Mouse (Mus musculus) 416B (cell line): Measurements from ENCODE around the gene Fbxo39.
A peak's percentile ranks its signal among the peaks of the same experiment; 100 is the strongest.
"Not testable (repeated sequence)": the region's sequence is repeated elsewhere in the genome, so short reads cannot be mapped to it uniquely, and the experiment has no call there.

Experiments
- DNase-seq: peaks from one replicate; pipeline ENCODE4 v3.0.0; 2011; ENCODE audit warnings: low read depth

Gene Fbxo39

GRCm38 (mm10) chr11:72311355-72312001 lies 2.8 kb upstream of the Fbxo39 start:
- no peak for DNase-seq

- no peak for DNase-seq
Observed at GRCm38 (mm10) chr11:72318026-72318425, 3.8 kb downstream of the Fbxo39 start.

- peak; percentile 51 for DNase-seq
Observed at GRCm38 (mm10) chr11:72324431-72324830, 10.2 kb downstream of the Fbxo39 start.

- peak; percentile 75 for DNase-seq
Observed at GRCm38 (mm10) chr11:72325701-72326100, 11.5 kb downstream of the Fbxo39 start.

GRCm38 (mm10) chr11:72332951-72333667 lies 18.9 kb downstream of the Fbxo39 start:
- DNase-seq, result peak; percentile 59

- DNase-seq, result no peak
Observed at GRCm38 (mm10) chr11:72334653-72335052, 20.4 kb downstream of the Fbxo39 start.

- no peak for DNase-seq
Observed at GRCm38 (mm10) chr11:72336726-72337125, 22.5 kb downstream of the Fbxo39 start.

- DNase-seq, result no peak
Observed at GRCm38 (mm10) chr11:72338437-72338871, 24.2 kb downstream of the Fbxo39 start.

- no peak for DNase-seq
Observed at GRCm38 (mm10) chr11:72339716-72340115, 25.5 kb downstream of the Fbxo39 start.

GRCm38 (mm10) chr11:72342549-72343237 lies 28.4 kb downstream of the Fbxo39 start:
- DNase-seq, result peak; percentile 72

- not testable (repeated sequence) for DNase-seq
Observed at GRCm38 (mm10) chr11:72343238-72343625, 29.0 kb downstream of the Fbxo39 start.

GRCm38 (mm10) chr11:72343904-72344303 lies 29.7 kb downstream of the Fbxo39 start:
- DNase-seq, result peak; percentile 69

- DNase-seq, result no peak
Observed at GRCm38 (mm10) chr11:72344486-72344885, 30.2 kb downstream of the Fbxo39 start.

- no peak for DNase-seq
Observed at GRCm38 (mm10) chr11:72348563-72348962, 34.3 kb downstream of the Fbxo39 start.

- no peak for DNase-seq
Observed at GRCm38 (mm10) chr11:72349016-72349415, 34.8 kb downstream of the Fbxo39 start.

- DNase-seq, result no peak
Observed at GRCm38 (mm10) chr11:72349652-72350051, 35.4 kb downstream of the Fbxo39 start.

- peak; percentile 33 for DNase-seq
Observed at GRCm38 (mm10) chr11:72352272-72352671, 38.0 kb downstream of the Fbxo39 start.

- DNase-seq, result no peak
Observed at GRCm38 (mm10) chr11:72353186-72353585, 38.9 kb downstream of the Fbxo39 start.

- peak; percentile 50 for DNase-seq
Observed at GRCm38 (mm10) chr11:72354971-72355728, 40.9 kb downstream of the Fbxo39 start.

- DNase-seq, result no peak
Observed at GRCm38 (mm10) chr11:72361385-72362346, 47.4 kb downstream of the Fbxo39 start.

- no peak for DNase-seq
Observed at GRCm38 (mm10) chr11:72362347-72362741, 48.1 kb downstream of the Fbxo39 start, which contains the start of gene Tekt1. Gene Tekt1 (minus strand): TSS chr11:72362442.
